ENCODE assay signal across 26 mouse cellular contexts in the genomic region with DNA sequence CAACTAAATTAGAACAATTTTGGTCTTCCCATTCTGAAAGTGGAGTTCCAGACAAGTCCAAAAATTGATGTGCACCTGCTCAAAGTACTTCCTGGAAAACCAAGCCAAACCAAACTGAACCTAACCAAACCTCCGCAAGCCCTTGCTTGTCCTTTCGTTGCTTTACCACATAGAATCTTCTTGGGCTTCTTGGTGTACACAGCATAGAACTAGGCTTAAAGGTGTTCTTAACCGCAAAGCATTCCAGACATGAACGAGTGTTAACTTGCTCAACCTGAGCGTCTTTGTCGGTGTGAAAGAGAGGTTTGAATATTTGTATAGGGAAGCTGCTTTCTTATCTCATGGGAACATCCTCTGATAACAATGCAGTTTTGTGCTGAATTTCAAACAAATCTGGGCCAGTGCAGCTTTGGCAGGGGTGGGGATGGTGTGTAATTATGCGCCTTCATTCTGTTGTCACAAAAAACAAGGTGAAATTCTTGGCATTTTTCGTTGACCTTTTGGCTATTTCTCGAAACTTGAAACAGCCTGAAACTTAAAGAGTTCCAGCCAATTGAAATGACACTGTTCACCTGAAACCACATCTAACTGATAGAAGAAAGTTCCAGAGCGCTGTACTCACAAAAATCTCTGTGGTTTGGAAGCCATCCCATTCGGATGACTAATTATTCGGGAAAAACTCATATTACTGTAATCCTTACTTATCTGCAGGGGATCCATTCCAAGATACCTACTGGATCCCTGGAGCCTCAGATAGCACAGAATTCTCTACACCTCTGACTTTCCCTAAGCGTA.
DNase-seq lines count a peak whose midpoint lies in the region; ATAC-seq lines count a peak whose summit lies in the region.
"Had no signal": no experiment of that assay in that cellular context is flagged by ENCODE, and none has a peak within 500 bp of the region (broad histone marks: within the 10 kb centered on the region; RNA-seq: fewer than 3 reads in every experiment).

No protein-coding gene starts in this region.

- H3K27ac ChIP-seq in embryonic facial prominence, embryonic 13.5 days, result no peak overlapping the region
- no peak overlapping the region for H3K27ac ChIP-seq in embryonic facial prominence, embryonic 10.5 days (replicated peaks)
- H3K27ac ChIP-seq in limb, embryonic 15.5 days, result 0 out of 2 replicates have a peak overlapping the region, but pooled peaks have one; percentile 34
- H3K27ac ChIP-seq in limb, embryonic 10.5 days, result no peak overlapping the region
- H3K27ac ChIP-seq in embryonic facial prominence, embryonic 14.5 days (replicated peaks; ENCODE audit: low read depth, low read length), result no peak overlapping the region
- H3K27ac ChIP-seq in stomach, embryonic 16.5 days (ENCODE audit: low read length), result peak overlapping the region; percentile 62
- no peak overlapping the region for H3K27ac ChIP-seq in forebrain, embryonic 13.5 days
- H3K27ac ChIP-seq: forebrain, embryonic 12.5 days; gastrocnemius, adult 2 months; hindbrain, postnatal 0 days; limb, embryonic 12.5 days; liver, embryonic 12.5 days had no signal

- WGBS in embryonic facial prominence, embryonic 13.5 days, result 68% methylated on average over 13 of the region's 13 CpGs
- 74% methylated on average over 13 of the region's 13 CpGs for WGBS in embryonic facial prominence, embryonic 10.5 days
- WGBS in limb, embryonic 15.5 days, result 66% methylated on average over 13 of the region's 13 CpGs
- WGBS in limb, embryonic 10.5 days, result 83% methylated on average over 13 of the region's 13 CpGs
- WGBS in embryonic facial prominence, embryonic 14.5 days, result 56% methylated on average over 13 of the region's 13 CpGs
- WGBS in stomach, embryonic 16.5 days, result 66% methylated on average over 13 of the region's 13 CpGs
- 87% methylated on average over 13 of the region's 13 CpGs for WGBS in forebrain, embryonic 13.5 days

- ATAC-seq in embryonic facial prominence, embryonic 13.5 days (ENCODE audit: insufficient number of reproducible peaks, insufficient read depth, low FRiP score, low TSS enrichment, low read depth), result 0 out of 2 replicates have a peak, but pooled peaks have one; percentile 43
- ATAC-seq in limb, embryonic 15.5 days (ENCODE audit: insufficient number of reproducible peaks, low FRiP score, low TSS enrichment, low read depth), result no peak
- peak; percentile 87 for ATAC-seq in embryonic facial prominence, embryonic 14.5 days (ENCODE audit: low read depth)
- peak; percentile 47; the same call in 1 of the 2 replicates for ATAC-seq in stomach, embryonic 16.5 days (ENCODE audit: insufficient read depth, low FRiP score)
- no peak for ATAC-seq in forebrain, embryonic 13.5 days
- ATAC-seq: hindbrain, postnatal 0 days; intestine, postnatal 0 days; liver, embryonic 12.5 days had no signal

- H3K4me2 ChIP-seq in embryonic facial prominence, embryonic 13.5 days, result no peak overlapping the region
- no peak overlapping the region for H3K4me2 ChIP-seq in limb, embryonic 15.5 days
- no peak overlapping the region for H3K4me2 ChIP-seq in embryonic facial prominence, embryonic 14.5 days (ENCODE audit: low read depth, low read length)
- no peak overlapping the region for H3K4me2 ChIP-seq in stomach, embryonic 16.5 days (ENCODE audit: low read depth, low read length)
- H3K4me2 ChIP-seq in forebrain, embryonic 13.5 days, result no peak overlapping the region
- H3K4me2 ChIP-seq: forebrain, embryonic 12.5 days; limb, embryonic 12.5 days; liver, embryonic 12.5 days; midbrain, embryonic 11.5 days had no signal

- no peak for DNase-seq in embryonic facial prominence, embryonic 10.5 days (ENCODE audit: low spot score)
- no peak for DNase-seq in limb, embryonic 10.5 days (ENCODE audit: low spot score)
- peak; percentile 81 for DNase-seq in embryonic facial prominence, embryonic 14.5 days (ENCODE audit: low spot score)
- no peak for DNase-seq in ovary, postnatal 14 days (ENCODE audit: low spot score)
- DNase-seq: cerebellum, adult 18-20 months; cerebellum, postnatal 36 days; embryo, embryonic 11 days; gastrocnemius, adult 2 months; kidney, postnatal 36 days; layer of hippocampus, postnatal 36 days; lung, adult 18-20 months; lung, postnatal 10 days; right cerebral cortex, postnatal 14 days; spleen, adult 18-20 months; thymus, postnatal 25 days had no signal

- no peaks in the 10 kb centered on the region for H3K4me1 ChIP-seq in embryonic facial prominence, embryonic 13.5 days
- H3K4me1 ChIP-seq in embryonic facial prominence, embryonic 10.5 days, result peaks cover 3% of the 10 kb centered on the region
- H3K4me1 ChIP-seq in limb, embryonic 15.5 days, result no peaks in the 10 kb centered on the region
- H3K4me1 ChIP-seq in limb, embryonic 10.5 days, result no peaks in the 10 kb centered on the region
- no peaks in the 10 kb centered on the region for H3K4me1 ChIP-seq in embryonic facial prominence, embryonic 14.5 days (ENCODE audit: control insufficient read depth, insufficient read depth, low read length)
- H3K4me1 ChIP-seq in stomach, embryonic 16.5 days (ENCODE audit: control insufficient read depth, insufficient read depth, low read length), result 0 out of 2 replicates have a peak, but pooled peaks cover 3% of the 10 kb centered on the region
- H3K4me1 ChIP-seq in forebrain, embryonic 13.5 days, result peaks cover 4% of the 10 kb centered on the region; the same call in 1 of the 2 replicates
- H3K4me1 ChIP-seq: forebrain, embryonic 12.5 days; limb, embryonic 12.5 days; liver, embryonic 12.5 days had no signal

- H3K4me3 ChIP-seq in embryonic facial prominence, embryonic 13.5 days, result no peak overlapping the region
- no peak overlapping the region for H3K4me3 ChIP-seq in embryonic facial prominence, embryonic 10.5 days
- H3K4me3 ChIP-seq in limb, embryonic 15.5 days, result no peak overlapping the region
- no peak overlapping the region for H3K4me3 ChIP-seq in limb, embryonic 10.5 days
- no peak overlapping the region for H3K4me3 ChIP-seq in embryonic facial prominence, embryonic 14.5 days (ENCODE audit: low read depth, low read length)
- H3K4me3 ChIP-seq in stomach, embryonic 16.5 days (replicated peaks; ENCODE audit: low read length), result no peak overlapping the region
- H3K4me3 ChIP-seq in forebrain, embryonic 13.5 days, result no peak overlapping the region
- H3K4me3 ChIP-seq: forebrain, embryonic 12.5 days; gastrocnemius, adult 2 months; limb, embryonic 12.5 days; liver, embryonic 12.5 days had no signal

- no peak overlapping the region for H3K9ac ChIP-seq in embryonic facial prominence, embryonic 13.5 days
- no peak overlapping the region for H3K9ac ChIP-seq in limb, embryonic 15.5 days
- no peak overlapping the region for H3K9ac ChIP-seq in embryonic facial prominence, embryonic 14.5 days (ENCODE audit: low read depth, low read length)
- no peak overlapping the region for H3K9ac ChIP-seq in stomach, embryonic 16.5 days (ENCODE audit: low read length)
- H3K9ac ChIP-seq in forebrain, embryonic 13.5 days, result no peak overlapping the region
- H3K9ac ChIP-seq: forebrain, embryonic 12.5 days; limb, embryonic 12.5 days; liver, embryonic 12.5 days had no signal

- H3K36me3 ChIP-seq in embryonic facial prominence, embryonic 13.5 days, result no peaks in the 10 kb centered on the region
- no peaks in the 10 kb centered on the region for H3K36me3 ChIP-seq in embryonic facial prominence, embryonic 10.5 days (replicated peaks)
- no peaks in the 10 kb centered on the region for H3K36me3 ChIP-seq in limb, embryonic 15.5 days
- no peaks in the 10 kb centered on the region for H3K36me3 ChIP-seq in limb, embryonic 10.5 days
- H3K36me3 ChIP-seq in embryonic facial prominence, embryonic 14.5 days (ENCODE audit: control insufficient read depth, insufficient read depth, low read length), result no peaks in the 10 kb centered on the region
- H3K36me3 ChIP-seq in stomach, embryonic 16.5 days (ENCODE audit: control insufficient read depth, insufficient read depth, low read length), result peaks cover 4% of the 10 kb centered on the region; the same call in 1 of the 2 replicates
- no peaks in the 10 kb centered on the region for H3K36me3 ChIP-seq in forebrain, embryonic 13.5 days (ENCODE audit: poor library complexity, severe bottlenecking)
- H3K36me3 ChIP-seq: forebrain, embryonic 12.5 days; G1E; limb, embryonic 12.5 days; liver, embryonic 12.5 days had no signal

- no peaks in the 10 kb centered on the region for H3K9me3 ChIP-seq in embryonic facial prominence, embryonic 13.5 days
- no peaks in the 10 kb centered on the region for H3K9me3 ChIP-seq in embryonic facial prominence, embryonic 10.5 days
- no peaks in the 10 kb centered on the region for H3K9me3 ChIP-seq in limb, embryonic 15.5 days
- H3K9me3 ChIP-seq in limb, embryonic 10.5 days (replicated peaks), result no peaks in the 10 kb centered on the region
- no peaks in the 10 kb centered on the region for H3K9me3 ChIP-seq in embryonic facial prominence, embryonic 14.5 days (ENCODE audit: control insufficient read depth, low read length)
- H3K9me3 ChIP-seq in stomach, embryonic 16.5 days (replicated peaks; ENCODE audit: control insufficient read depth, low read length), result no peaks in the 10 kb centered on the region
- no peaks in the 10 kb centered on the region for H3K9me3 ChIP-seq in forebrain, embryonic 13.5 days (replicated peaks)
- H3K9me3 ChIP-seq: forebrain, embryonic 12.5 days; G1E; limb, embryonic 12.5 days; liver, embryonic 12.5 days had no signal

- no peaks in the 10 kb centered on the region for H3K27me3 ChIP-seq in embryonic facial prominence, embryonic 13.5 days
- H3K27me3 ChIP-seq in embryonic facial prominence, embryonic 10.5 days (replicated peaks; ENCODE audit: low read depth, poor library complexity, severe bottlenecking), result no peaks in the 10 kb centered on the region
- H3K27me3 ChIP-seq in limb, embryonic 15.5 days, result no peaks in the 10 kb centered on the region
- H3K27me3 ChIP-seq in limb, embryonic 10.5 days (ENCODE audit: low read depth, poor library complexity, severe bottlenecking), result no peaks in the 10 kb centered on the region
- no peaks in the 10 kb centered on the region for H3K27me3 ChIP-seq in embryonic facial prominence, embryonic 14.5 days (replicated peaks; ENCODE audit: control insufficient read depth, insufficient read depth, low read length)
- H3K27me3 ChIP-seq in stomach, embryonic 16.5 days (ENCODE audit: control insufficient read depth, insufficient read depth, low read length), result no peaks in the 10 kb centered on the region
- H3K27me3 ChIP-seq in forebrain, embryonic 13.5 days, result no peaks in the 10 kb centered on the region
- H3K27me3 ChIP-seq: forebrain, embryonic 12.5 days; limb, embryonic 12.5 days; liver, embryonic 12.5 days had no signal

Comparison
In these comparisons a context has a peak if more than half of its experiments do, and no peak if none do; other contexts are left out.
1. H3K27ac ChIP-seq: peak in limb, embryonic 15.5 days (single experiment) and stomach, embryonic 16.5 days (single experiment); none in embryonic facial prominence, embryonic 13.5 days (single experiment), embryonic facial prominence, embryonic 10.5 days (single experiment), limb, embryonic 10.5 days (single experiment), embryonic facial prominence, embryonic 14.5 days (single experiment) and forebrain, embryonic 13.5 days (single experiment).
2. ATAC-seq: peak in embryonic facial prominence, embryonic 13.5 days (single experiment), embryonic facial prominence, embryonic 14.5 days (single experiment) and stomach, embryonic 16.5 days (single experiment); none in limb, embryonic 15.5 days (single experiment) and forebrain, embryonic 13.5 days (single experiment).